Mouse (Mus musculus) cortical plate, adult 2 months (tissue): ENCODE results near the gene Sufu.

Source experiments
- CTCF ChIP-seq: fragments of 200-500 bp; IDR thresholded peaks from 2 replicates; pipeline ENCODE4 v1.5.1; 2011; ENCODE audit warnings: mild to moderate bottlenecking, control low read depth, low read length; ENCODE audit not compliant: insufficient read depth; ENCODE audit errors: extremely low read depth
- POLR2A ChIP-seq: fragments of 200-500 bp; IDR thresholded peaks from 2 replicates; pipeline ENCODE4 v1.6.1; 2011; ENCODE audit warnings: mild to moderate bottlenecking, low read length, control low read depth; ENCODE audit not compliant: insufficient read depth; ENCODE audit errors: extremely low read depth

DNA sequence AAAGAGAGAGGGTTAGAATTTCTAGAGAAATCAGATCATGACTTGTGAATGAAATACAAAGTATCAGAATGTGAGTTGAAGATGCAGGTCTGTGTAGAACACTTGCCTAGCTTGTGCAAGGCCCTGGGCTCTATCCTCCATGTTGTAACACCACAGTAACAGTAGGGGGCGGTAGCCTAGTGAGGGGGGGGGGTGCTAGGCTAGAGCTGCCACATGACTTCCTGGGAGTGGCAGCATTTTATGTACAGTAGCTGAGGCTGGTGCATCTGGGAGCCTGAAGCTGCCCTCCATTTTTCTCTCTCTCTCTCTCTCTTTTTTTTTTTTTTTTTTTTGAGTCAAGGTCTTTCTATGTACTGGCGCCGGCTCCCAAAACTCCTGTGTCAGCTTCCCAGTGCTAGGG lies 114.1 kb downstream of the Sufu start:
- TF ChIP-seq CTCF (peak; percentile 43), POLR2A (no peak)
